Mouse (Mus musculus) ES-E14 (cell line): ENCODE measurements around the gene Tbx4.

Source experiments
- CHD2 ChIP-seq: IDR thresholded peaks from 2 replicates; pipeline ENCODE4 v1.6.1; 2014; ENCODE audit warnings: mild to moderate bottlenecking, low read depth, low read length, inconsistent platforms
- MAFK ChIP-seq: IDR thresholded peaks from 2 replicates; pipeline ENCODE4 v1.6.1; 2014; ENCODE audit warnings: mild to moderate bottlenecking, low read depth, low read length, inconsistent platforms; ENCODE audit not compliant: insufficient read depth
- ZC3H11A ChIP-seq: IDR thresholded peaks from 2 replicates; pipeline ENCODE4 v1.6.1; 2012; ENCODE audit warnings: low read depth, mild to moderate bottlenecking, inconsistent platforms, low read length, borderline replicate concordance

GRCm38 (mm10) chr11:85842596-85843346, 43.5 kb upstream of the Tbx4 start:
- TF ChIP-seq ZC3H11A, result no peak
- TF ChIP-seq MAFK, result no peak
- TF ChIP-seq CHD2, result no peak
